16 mouse cellular contexts compared by ENCODE assay signal in genomic region chr9:22993531-22993930, GRCm38 (mm10).
"Had no signal": no experiment of that assay in that cellular context is flagged by ENCODE, and none has a peak within 500 bp of the region (broad histone marks: within the 10 kb centered on the region; RNA-seq: fewer than 3 reads in every experiment).

No protein-coding gene starts in this region.

- H3K4me2 ChIP-seq: lung, embryonic 14.5 days; midbrain, embryonic 12.5 days; neural tube, embryonic 13.5 days; neural tube, embryonic 15.5 days; stomach, embryonic 15.5 days had no signal

- H3K36me3 ChIP-seq: midbrain, embryonic 10.5 days; midbrain, embryonic 12.5 days; neural tube, embryonic 13.5 days; neural tube, embryonic 15.5 days; stomach, embryonic 15.5 days had no signal

- H3K27ac ChIP-seq: midbrain, embryonic 10.5 days; midbrain, embryonic 12.5 days; neural tube, embryonic 13.5 days; neural tube, embryonic 15.5 days; stomach, embryonic 15.5 days had no signal

- ATAC-seq: midbrain, embryonic 16.5 days had no signal

- H3K27me3 ChIP-seq: midbrain, embryonic 12.5 days; neural tube, embryonic 13.5 days; neural tube, embryonic 15.5 days; stomach, embryonic 15.5 days had no signal

- H3K9ac ChIP-seq: lung, embryonic 14.5 days; midbrain, embryonic 12.5 days; neural tube, embryonic 13.5 days; neural tube, embryonic 15.5 days; stomach, embryonic 15.5 days had no signal

- H3K4me3 ChIP-seq: midbrain, embryonic 10.5 days; midbrain, embryonic 12.5 days; myocyte; neural tube, embryonic 13.5 days; neural tube, embryonic 15.5 days; stomach, embryonic 15.5 days had no signal

- H3K9me3 ChIP-seq: midbrain, embryonic 10.5 days; midbrain, embryonic 12.5 days; neural tube, embryonic 13.5 days; neural tube, embryonic 15.5 days; stomach, embryonic 15.5 days had no signal

- DNase-seq: lung, adult 18-20 months; lung, embryonic 14.5 days; lung, postnatal 10 days; lung, postnatal 4 days; midbrain, embryonic 14.5 days; right cerebral cortex, postnatal 14 days; thymus, adult 2 months; thymus, postnatal 25 days; thymus, postnatal 4 days had no signal

- H3K4me1 ChIP-seq: midbrain, embryonic 10.5 days; midbrain, embryonic 12.5 days; neural tube, embryonic 13.5 days; neural tube, embryonic 15.5 days; stomach, embryonic 15.5 days had no signal
